Mouse (Mus musculus): Measurements from ENCODE around the gene Lef1. TPM values are rescaled to one million over a fixed set of nuclear protein-coding genes. Genes with fewer than 3 reads are reported as not detected.
A peak's percentile ranks its signal among the peaks of the same experiment; 100 is the strongest.

Lef1 gene
- polyA plus RNA-seq, 1 experiment from 2014 or later = 60.8 TPM

DNA sequence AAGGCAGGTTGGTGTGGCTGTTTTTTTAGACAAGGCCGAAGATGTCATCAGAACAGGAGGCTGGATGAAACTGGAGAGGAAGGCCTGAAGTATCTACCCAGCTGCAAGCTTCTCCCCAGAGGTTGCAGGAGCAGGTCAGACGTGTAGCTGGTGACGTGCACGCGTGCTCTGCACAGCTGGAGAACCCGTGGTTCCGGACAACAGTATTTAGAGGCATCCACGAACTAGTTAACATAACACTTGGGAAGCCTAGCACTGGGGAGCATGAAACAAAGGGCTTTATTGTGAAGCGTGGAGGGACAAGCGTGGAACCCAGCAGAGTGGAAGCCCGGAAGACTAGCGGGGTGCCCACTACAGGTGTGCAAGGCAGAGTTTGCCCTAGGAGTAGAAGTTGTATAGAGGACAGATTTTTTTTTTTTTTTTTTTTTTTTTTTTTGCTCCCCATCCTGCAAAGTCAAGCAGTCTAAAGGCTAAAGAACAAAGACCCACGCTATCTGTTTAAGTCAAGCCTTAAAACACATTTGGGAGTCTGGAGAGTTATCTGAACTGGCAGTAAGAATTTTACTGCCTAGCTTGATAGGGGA, 8.0 kb upstream of the Lef1 start:
- Histone ChIP-seq H3K4me3 (ENCODE audit: low read depth, low read length) (no peak overlapping the region), H3K9me3 (ENCODE audit: control insufficient read depth, low read length) (no peaks in the 10 kb centered on the region), H3K36me3 (ENCODE audit: control insufficient read depth, insufficient read depth, low read length) (no peaks in the 10 kb centered on the region), H3K27ac (replicated peaks; ENCODE audit: low read depth, low read length) (0 out of 2 replicates have a peak overlapping the region, but pooled peaks have one; percentile 3), H3K27me3 (ENCODE audit: control insufficient read depth, insufficient read depth, low read length) (peaks cover 8% of the 10 kb centered on the region), H3K9ac (ENCODE audit: low read length) (peak overlapping the region; percentile 14; the same call in 1 of the 2 replicates), H3K4me1 (ENCODE audit: control insufficient read depth, insufficient read depth, low read length) (peaks cover 21% of the 10 kb centered on the region), H3K4me2 (ENCODE audit: low read depth, severe bottlenecking) (no peak overlapping the region)
- DNase-seq (ENCODE audit: low spot score) = no peak
- no peak for ATAC-seq (ENCODE audit: insufficient number of reproducible peaks, low FRiP score, low TSS enrichment, low read depth)
- 18% methylated on average over 13 of the region's 13 CpGs for WGBS

DNA sequence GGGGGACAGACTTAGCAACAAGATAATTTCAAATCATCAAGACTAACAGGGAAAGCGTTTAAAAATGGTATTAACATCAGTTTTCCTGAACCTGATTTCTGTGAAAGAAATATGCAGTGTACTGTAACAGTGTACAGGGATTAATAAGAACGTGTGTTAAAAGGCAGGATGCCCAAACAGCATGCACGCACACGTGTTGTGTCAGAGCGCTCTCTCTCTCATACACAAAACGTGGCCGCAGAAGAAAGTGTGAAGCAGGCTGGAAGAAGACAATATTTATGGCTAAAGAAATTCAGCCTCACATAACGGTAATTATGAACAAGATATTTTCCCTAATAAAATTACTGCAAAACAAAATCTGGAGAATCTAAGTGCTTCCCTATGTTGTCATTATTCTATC, 4.9 kb upstream of the Lef1 start:
- Histone ChIP-seq H3K9ac (ENCODE audit: low read length) (no peak overlapping the region), H3K27me3 (ENCODE audit: control insufficient read depth, insufficient read depth, low read length) (peaks cover 24% of the 10 kb centered on the region), H3K36me3 (ENCODE audit: control insufficient read depth, insufficient read depth, low read length) (no peaks in the 10 kb centered on the region), H3K4me1 (ENCODE audit: control insufficient read depth, insufficient read depth, low read length) (peaks cover 39% of the 10 kb centered on the region), H3K4me2 (ENCODE audit: low read depth, severe bottlenecking) (peak overlapping the region; percentile 76; the same call in 1 of the 2 replicates), H3K4me3 (ENCODE audit: low read depth, low read length) (no peak overlapping the region), H3K27ac (replicated peaks; ENCODE audit: low read depth, low read length) (no peak overlapping the region), H3K9me3 (ENCODE audit: control insufficient read depth, low read length) (no peaks in the 10 kb centered on the region)
- ATAC-seq (ENCODE audit: insufficient number of reproducible peaks, low FRiP score, low TSS enrichment, low read depth) (no peak), DNase-seq (ENCODE audit: low spot score) (no peak)
- 37% methylated on average over 8 of the region's 8 CpGs for WGBS

DNA sequence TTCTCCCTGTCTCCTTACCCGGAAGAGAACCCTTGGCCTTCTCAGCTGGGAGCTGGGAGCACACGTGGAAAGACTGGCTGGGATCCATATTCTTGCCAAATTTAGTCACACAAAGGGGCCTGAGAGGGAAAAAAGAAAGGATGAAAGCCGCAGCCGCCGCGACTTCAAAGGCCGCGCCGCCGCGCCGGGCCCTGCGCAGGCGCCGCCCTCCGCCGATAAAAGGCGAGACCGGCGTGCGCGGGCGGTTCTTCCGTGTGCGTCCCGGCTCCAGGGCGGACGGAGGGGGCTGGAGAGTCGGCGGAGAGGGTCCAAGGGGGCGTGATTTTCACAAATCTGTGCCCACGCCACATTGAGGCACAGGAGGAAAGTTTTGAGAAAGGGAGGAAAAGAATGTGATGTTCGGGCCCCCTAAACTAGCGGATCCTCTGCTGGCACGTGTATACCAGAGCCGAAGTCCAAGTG, 4.3 kb upstream of the Lef1 start:
- Histone ChIP-seq H3K9ac (ENCODE audit: low read length) (peak overlapping the region; percentile 64), H3K4me2 (ENCODE audit: low read depth, severe bottlenecking) (peak overlapping the region; percentile 76), H3K4me3 (ENCODE audit: low read depth, low read length) (peak overlapping the region; percentile 37), H3K36me3 (ENCODE audit: control insufficient read depth, insufficient read depth, low read length) (no peaks in the 10 kb centered on the region), H3K9me3 (ENCODE audit: control insufficient read depth, low read length) (no peaks in the 10 kb centered on the region), H3K27me3 (ENCODE audit: control insufficient read depth, insufficient read depth, low read length) (peaks cover 24% of the 10 kb centered on the region), H3K4me1 (ENCODE audit: control insufficient read depth, insufficient read depth, low read length) (peaks cover 39% of the 10 kb centered on the region), H3K27ac (replicated peaks; ENCODE audit: low read depth, low read length) (peak overlapping the region; percentile 55; the same call in 1 of the 2 replicates)
- WGBS = under 1% methylated on average over 36 of the region's 36 CpGs
- ATAC-seq (ENCODE audit: insufficient number of reproducible peaks, low FRiP score, low TSS enrichment, low read depth) (peak; percentile 29; the same call in 1 of the 2 replicates), DNase-seq (ENCODE audit: low spot score) (peak; percentile 87)

DNA sequence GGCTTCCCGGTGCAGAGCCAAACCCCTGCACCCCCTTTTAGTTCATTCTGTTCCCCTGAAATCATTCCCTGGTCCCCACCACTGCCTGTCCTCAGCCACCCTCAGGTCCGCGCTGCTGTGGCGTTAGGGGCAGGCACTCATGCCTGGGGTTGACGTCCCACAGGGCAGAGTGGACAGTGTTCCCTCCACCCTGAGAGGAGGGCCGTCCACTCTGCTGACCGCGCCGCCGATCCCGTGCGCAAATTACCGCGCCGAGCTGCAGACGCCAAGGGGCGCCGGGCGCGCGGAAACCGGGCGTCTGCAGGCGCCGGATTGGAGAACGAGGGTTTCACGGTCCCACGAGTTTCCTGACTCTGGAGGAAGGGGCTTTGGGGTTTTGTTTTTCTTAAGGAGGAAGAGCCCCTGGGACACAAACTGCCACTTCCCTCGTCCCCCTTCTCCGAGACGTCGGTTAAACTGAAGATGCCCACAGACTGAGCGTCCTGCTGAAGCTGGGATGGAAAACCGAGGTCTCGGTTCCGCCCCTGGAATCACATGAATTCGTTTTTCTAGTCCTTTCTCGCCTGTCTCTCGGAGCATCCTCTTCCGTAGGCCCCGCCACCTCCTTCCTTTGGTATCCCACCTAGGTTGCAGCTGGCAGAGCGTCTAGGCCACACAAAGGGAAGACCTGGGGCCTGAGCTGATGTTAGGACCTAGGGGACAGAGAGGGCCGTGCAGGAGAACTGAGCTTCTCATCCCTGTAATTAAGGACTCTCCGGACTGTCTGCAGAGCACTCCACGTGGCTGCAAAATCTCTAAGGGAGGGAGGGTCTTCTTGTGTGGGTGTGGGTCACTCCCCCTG, 3.6 kb upstream of the Lef1 start:
- H3K4me1 ChIP-seq (ENCODE audit: control insufficient read depth, insufficient read depth, low read length) = peaks cover 39% of the 10 kb centered on the region
- peak; percentile 71 for DNase-seq (ENCODE audit: low spot score)

DNA sequence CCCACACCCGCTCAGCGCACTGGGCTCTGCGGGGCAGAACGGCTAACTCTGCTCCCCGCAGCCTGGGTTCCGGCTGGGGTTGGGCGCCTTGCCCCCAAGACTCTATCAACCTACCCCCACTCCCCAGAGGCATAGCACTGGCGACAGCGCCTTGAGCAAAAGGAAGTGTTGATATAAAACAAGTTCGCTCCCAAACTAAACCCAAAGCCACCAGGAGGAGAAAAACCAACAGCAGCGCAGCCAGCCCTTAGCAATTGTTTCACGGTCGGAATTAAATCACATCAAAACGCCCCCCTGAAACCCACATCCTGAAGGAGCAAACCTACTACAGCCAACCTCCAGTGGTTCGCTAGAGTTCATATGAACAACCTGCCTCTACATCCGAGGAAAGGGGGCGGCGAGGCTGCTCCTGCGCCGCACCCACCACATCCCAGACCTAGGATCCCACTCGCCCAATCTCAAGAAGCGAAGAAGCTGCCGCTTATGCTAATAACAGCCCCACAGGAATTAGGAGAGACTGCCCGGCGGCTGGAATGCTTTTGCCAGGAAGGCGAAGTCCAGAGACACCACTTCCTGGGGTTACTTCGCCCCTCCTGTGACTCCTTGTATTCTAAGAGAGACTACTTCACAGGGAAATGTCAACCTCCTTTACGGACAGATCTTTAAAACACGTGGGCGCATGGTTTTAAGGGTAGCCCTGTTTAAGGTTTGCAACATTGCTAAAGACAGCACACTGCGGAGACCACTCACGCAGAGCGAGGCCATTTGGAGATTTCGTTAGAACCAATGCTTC, 2.8 kb upstream of the Lef1 start:
- peak; percentile 60 for DNase-seq (ENCODE audit: low spot score)
- peak overlapping the region; percentile 76 for H3K4me2 ChIP-seq (ENCODE audit: low read depth, severe bottlenecking)
- H3K27me3 ChIP-seq (ENCODE audit: control insufficient read depth, insufficient read depth, low read length) = peaks cover 24% of the 10 kb centered on the region
- peaks cover 31% of the 10 kb centered on the region for H3K4me1 ChIP-seq (ENCODE audit: control insufficient read depth, insufficient read depth, low read length)
- peak overlapping the region; percentile 37 for H3K4me3 ChIP-seq (ENCODE audit: low read depth, low read length)
- ATAC-seq (ENCODE audit: insufficient number of reproducible peaks, low FRiP score, low TSS enrichment, low read depth) = no peak
- H3K36me3 ChIP-seq (ENCODE audit: control insufficient read depth, insufficient read depth, low read length) = no peaks in the 10 kb centered on the region
- no peaks in the 10 kb centered on the region for H3K9me3 ChIP-seq (ENCODE audit: control insufficient read depth, low read length)
- H3K9ac ChIP-seq (ENCODE audit: low read length) = peak overlapping the region; percentile 64
- WGBS = under 1% methylated on average over 34 of the region's 34 CpGs
- no peak overlapping the region for H3K27ac ChIP-seq (replicated peaks; ENCODE audit: low read depth, low read length)

More for the DNA sequence above, 3.6 kb upstream of the Lef1 start:
- peak overlapping the region; percentile 37 for H3K4me3 ChIP-seq (ENCODE audit: low read depth, low read length)
- no peak for ATAC-seq (ENCODE audit: insufficient number of reproducible peaks, low FRiP score, low TSS enrichment, low read depth)
- H3K4me2 ChIP-seq (ENCODE audit: low read depth, severe bottlenecking) = peak overlapping the region; percentile 76
- H3K9ac ChIP-seq (ENCODE audit: low read length) = peak overlapping the region; percentile 64
- no peaks in the 10 kb centered on the region for H3K36me3 ChIP-seq (ENCODE audit: control insufficient read depth, insufficient read depth, low read length)
- H3K27me3 ChIP-seq (ENCODE audit: control insufficient read depth, insufficient read depth, low read length) = peaks cover 24% of the 10 kb centered on the region
- H3K9me3 ChIP-seq (ENCODE audit: control insufficient read depth, low read length) = no peaks in the 10 kb centered on the region
- under 1% methylated on average over 45 of the region's 45 CpGs for WGBS
- peak overlapping the region; percentile 55; the same call in 1 of the 2 replicates for H3K27ac ChIP-seq (replicated peaks; ENCODE audit: low read depth, low read length)

DNA sequence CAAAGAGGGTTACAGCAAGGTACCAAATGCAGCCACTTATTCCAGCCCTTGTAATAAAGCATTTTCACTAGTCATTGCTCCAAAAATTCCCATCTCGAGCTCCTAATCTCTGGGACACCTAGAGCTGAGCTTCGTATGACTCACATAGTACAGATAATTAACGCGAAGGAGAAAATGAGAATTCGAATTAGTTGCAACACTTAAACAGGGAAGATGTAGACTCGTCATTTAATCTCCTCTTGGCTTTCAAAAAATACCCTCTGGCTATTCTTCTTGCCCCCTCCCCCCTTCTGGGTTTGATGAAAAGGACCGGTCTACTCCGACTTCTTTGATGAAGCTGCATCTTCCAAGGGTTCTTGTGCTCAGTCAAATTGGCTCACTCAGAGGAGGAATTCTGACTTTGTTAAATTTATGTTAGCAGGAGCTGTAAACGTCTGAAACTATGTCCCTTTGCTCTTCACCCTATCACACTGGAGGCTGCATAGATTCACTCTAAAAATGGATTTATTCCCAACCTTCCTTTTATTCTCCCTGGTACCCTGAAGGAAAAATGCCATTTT, 2.1 kb upstream of the Lef1 start:
- 2% methylated on average over 9 of the region's 9 CpGs for WGBS
- Histone ChIP-seq H3K36me3 (ENCODE audit: control insufficient read depth, insufficient read depth, low read length) (no peaks in the 10 kb centered on the region), H3K27me3 (ENCODE audit: control insufficient read depth, insufficient read depth, low read length) (peaks cover 24% of the 10 kb centered on the region), H3K9me3 (ENCODE audit: control insufficient read depth, low read length) (no peaks in the 10 kb centered on the region), H3K9ac (ENCODE audit: low read length) (no peak overlapping the region), H3K27ac (replicated peaks; ENCODE audit: low read depth, low read length) (no peak overlapping the region), H3K4me3 (ENCODE audit: low read depth, low read length) (no peak overlapping the region), H3K4me2 (ENCODE audit: low read depth, severe bottlenecking) (peak overlapping the region; percentile 76), H3K4me1 (ENCODE audit: control insufficient read depth, insufficient read depth, low read length) (peaks cover 27% of the 10 kb centered on the region)
- ATAC-seq (ENCODE audit: insufficient number of reproducible peaks, low FRiP score, low TSS enrichment, low read depth) (no peak), DNase-seq (ENCODE audit: low spot score) (no peak)

DNA sequence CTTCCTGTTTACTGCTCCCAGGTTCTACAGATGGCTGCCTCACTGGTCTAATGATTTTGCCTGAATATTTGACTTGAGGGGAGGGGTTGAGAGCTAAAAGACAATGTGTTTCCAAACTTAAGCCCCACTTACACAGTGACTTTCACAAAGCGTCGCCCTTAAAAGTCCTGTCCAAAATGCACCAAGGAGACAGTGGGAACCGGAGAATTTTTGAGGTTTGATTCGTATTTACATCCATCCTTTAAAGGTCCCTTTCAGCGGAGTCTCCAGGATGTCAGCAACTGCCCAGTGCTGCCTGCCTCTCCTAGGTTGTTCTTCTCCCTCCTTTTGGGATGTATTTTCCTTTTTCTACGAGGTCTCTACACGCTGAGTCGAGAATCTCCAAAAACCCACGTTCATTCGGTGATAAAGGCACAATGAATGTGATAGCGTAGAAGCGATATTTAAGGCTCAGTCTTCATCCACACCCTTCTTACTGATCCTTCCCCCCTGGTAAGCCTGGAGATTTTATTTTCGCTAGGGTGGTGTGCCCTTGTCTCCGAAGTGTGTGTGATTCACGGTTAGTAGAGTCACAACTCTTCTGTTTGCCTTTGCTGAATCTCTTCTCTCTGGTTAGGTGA, 1.1 kb upstream of the Lef1 start:
- peaks cover 30% of the 10 kb centered on the region for H3K4me1 ChIP-seq (ENCODE audit: control insufficient read depth, insufficient read depth, low read length)
- H3K4me3 ChIP-seq (ENCODE audit: low read depth, low read length) = peak overlapping the region; percentile 81
- peaks cover 24% of the 10 kb centered on the region for H3K27me3 ChIP-seq (ENCODE audit: control insufficient read depth, insufficient read depth, low read length)
- H3K9me3 ChIP-seq (ENCODE audit: control insufficient read depth, low read length) = no peaks in the 10 kb centered on the region
- under 1% methylated on average over 15 of the region's 15 CpGs for WGBS
- peak overlapping the region; percentile 93 for H3K4me2 ChIP-seq (ENCODE audit: low read depth, severe bottlenecking)
- no peak overlapping the region for H3K27ac ChIP-seq (replicated peaks; ENCODE audit: low read depth, low read length)
- no peak for ATAC-seq (ENCODE audit: insufficient number of reproducible peaks, low FRiP score, low TSS enrichment, low read depth)
- DNase-seq (ENCODE audit: low spot score) = peak; percentile 41
- H3K36me3 ChIP-seq (ENCODE audit: control insufficient read depth, insufficient read depth, low read length) = no peaks in the 10 kb centered on the region
- peak overlapping the region; percentile 22; the same call in 1 of the 2 replicates for H3K9ac ChIP-seq (ENCODE audit: low read length)
